Mouse (Mus musculus): ENCODE measurements around the gene Emg1.

- TF ChIP-seq CTCF (IDR thresholded peaks at IDR 0.05; ENCODE audit: low read depth, low read length) (no peak), GATA1 (IDR thresholded peaks at IDR 0.05; ENCODE audit: borderline replicate concordance, low read length) (no peak), POLR2AphosphoS5 (IDR thresholded peaks at IDR 0.05; ENCODE audit: insufficient replicate concordance, low read depth, low read length) (no peak)
Measured at GRCm38 (mm10) chr6:124720904-124721303, 8.9 kb upstream of the Emg1 start.
